8 mouse cellular contexts compared by ENCODE assay signal in genomic region chr5:140790392-140790791, GRCm38 (mm10). TPM values are rescaled to one million over a fixed set of nuclear protein-coding genes. Genes with fewer than 3 reads are reported as not detected.
DNase-seq lines count a peak whose midpoint lies in the region; ATAC-seq and TF ChIP-seq lines count a peak whose summit lies in the region.

No protein-coding gene starts in this region.

- peaks cover 5% of the 10 kb centered on the region; the same call in 1 of the 2 replicates for H3K36me3 ChIP-seq in embryonic facial prominence, embryonic 14.5 days (ENCODE audit: control insufficient read depth, insufficient read depth, low read length)
- H3K36me3 ChIP-seq in intestine, embryonic 16.5 days (ENCODE audit: control insufficient read depth, insufficient read depth, low read length) = no peaks in the 10 kb centered on the region
- H3K36me3 ChIP-seq in neural tube, embryonic 13.5 days = peaks cover under 1% of the 10 kb centered on the region

- DNase-seq in left cerebral cortex, adult 2 months (ENCODE audit: extremely low spot score in 1 of 2, low spot score in 2 of 2) = no peak
- DNase-seq in left cerebral cortex, postnatal 4 days = no peak
- DNase-seq in embryonic facial prominence, embryonic 14.5 days (ENCODE audit: low spot score) = no peak
- DNase-seq in retina, postnatal 1 day = no peak
- no peak for DNase-seq in ovary, postnatal 36 days (ENCODE audit: low spot score)
- no peak for DNase-seq in cerebellum, adult 11 months

- H3K27ac ChIP-seq in left cerebral cortex, adult 2 months = peak overlapping the region; percentile 73; the same call in 1 of the 2 replicates
- peak overlapping the region; percentile 78 for H3K27ac ChIP-seq in embryonic facial prominence, embryonic 14.5 days (replicated peaks; ENCODE audit: low read depth, low read length)
- peak overlapping the region; percentile 96 for H3K27ac ChIP-seq in intestine, embryonic 16.5 days (ENCODE audit: low read length)
- peak overlapping the region; percentile 95 for H3K27ac ChIP-seq in neural tube, embryonic 13.5 days (replicated peaks)

- TF ChIP-seq CTCF in left cerebral cortex, adult 2 months (IDR thresholded peaks at IDR 0.05) = no peak

- H3K4me2 ChIP-seq in embryonic facial prominence, embryonic 14.5 days (ENCODE audit: low read depth, low read length) = no peak overlapping the region
- no peak overlapping the region for H3K4me2 ChIP-seq in intestine, embryonic 16.5 days (ENCODE audit: low read depth, low read length)
- H3K4me2 ChIP-seq in neural tube, embryonic 13.5 days = no peak overlapping the region

- H3K4me1 ChIP-seq in embryonic facial prominence, embryonic 14.5 days (ENCODE audit: control insufficient read depth, insufficient read depth, low read length) = peaks cover 40% of the 10 kb centered on the region
- H3K4me1 ChIP-seq in intestine, embryonic 16.5 days (ENCODE audit: control insufficient read depth, insufficient read depth, low read length) = peaks cover 62% of the 10 kb centered on the region
- H3K4me1 ChIP-seq in neural tube, embryonic 13.5 days (replicated peaks) = peaks cover 75% of the 10 kb centered on the region

- intact Hi-C loops in left cerebral cortex, adult 2 months (cut with DNase I) = loop anchor here (2.0 kb wide), 1 partner anchor 38 kb away; no protein-coding TSS in a partner anchor
- intact Hi-C loops in left cerebral cortex, postnatal 4 days (cut with DNase I) = no loop called here

- H3K9me3 ChIP-seq in embryonic facial prominence, embryonic 14.5 days (ENCODE audit: control insufficient read depth, low read length) = no peaks in the 10 kb centered on the region
- no peaks in the 10 kb centered on the region for H3K9me3 ChIP-seq in intestine, embryonic 16.5 days (ENCODE audit: control insufficient read depth, low read length)
- no peaks in the 10 kb centered on the region for H3K9me3 ChIP-seq in neural tube, embryonic 13.5 days

- H3K4me3 ChIP-seq in left cerebral cortex, adult 2 months = no peak overlapping the region
- no peak overlapping the region for H3K4me3 ChIP-seq in embryonic facial prominence, embryonic 14.5 days (ENCODE audit: low read depth, low read length)
- no peak overlapping the region for H3K4me3 ChIP-seq in intestine, embryonic 16.5 days (ENCODE audit: low read length)
- no peak overlapping the region for H3K4me3 ChIP-seq in neural tube, embryonic 13.5 days

- WGBS in embryonic facial prominence, embryonic 14.5 days = 39% methylated on average over 2 of the region's 2 CpGs
- 35% methylated on average over 2 of the region's 2 CpGs for WGBS in intestine, embryonic 16.5 days
- 40% methylated on average over 2 of the region's 2 CpGs for WGBS in neural tube, embryonic 13.5 days

- no peaks in the 10 kb centered on the region for H3K27me3 ChIP-seq in embryonic facial prominence, embryonic 14.5 days (replicated peaks; ENCODE audit: control insufficient read depth, insufficient read depth, low read length)
- H3K27me3 ChIP-seq in intestine, embryonic 16.5 days (replicated peaks; ENCODE audit: control insufficient read depth, insufficient read depth, low read length) = no peaks in the 10 kb centered on the region
- no peaks in the 10 kb centered on the region for H3K27me3 ChIP-seq in neural tube, embryonic 13.5 days

- H3K9ac ChIP-seq in embryonic facial prominence, embryonic 14.5 days (ENCODE audit: low read depth, low read length) = no peak overlapping the region
- no peak overlapping the region for H3K9ac ChIP-seq in intestine, embryonic 16.5 days (ENCODE audit: low read depth, low read length)
- H3K9ac ChIP-seq in neural tube, embryonic 13.5 days = no peak overlapping the region

- ATAC-seq in embryonic facial prominence, embryonic 14.5 days (ENCODE audit: low read depth) = no peak
- ATAC-seq in intestine, embryonic 16.5 days = no peak
- ATAC-seq in neural tube, embryonic 13.5 days (ENCODE audit: low read depth) = no peak

RNA-seq across cellular contexts. Expression of gene Gna12, which starts 39.8 kb away (rescaled TPM):
- total RNA-seq in left cerebral cortex, adult 2 months (2021) = 10 to 100 TPM; 62.2 to 67.6 TPM
- total RNA-seq in left cerebral cortex, postnatal 4 days (2021) = 10 to 100 TPM; 77.3 to 82.0 TPM
- 23.4 and 28.9 TPM in 2 replicates for polyA plus RNA-seq in embryonic facial prominence, embryonic 14.5 days (2014; fragmentation: Nextera tagmentation; extraction: Ambion mirVana)
- 5.2 and 5.4 TPM in 2 replicates for polyA plus RNA-seq in intestine, embryonic 16.5 days (2015; fragmentation: Nextera tagmentation; extraction: Ambion mirVana)
- polyA plus RNA-seq in neural tube, embryonic 13.5 days (2015; fragmentation: Nextera tagmentation; extraction: Ambion mirVana) = 20.5 and 35.0 TPM in 2 replicates
